Mouse (Mus musculus) Muller cell, postnatal 12 days (primary cell): ENCODE measurements around the gene Olfr1185-ps1.
"Not testable (repeated sequence)": the region's sequence is repeated elsewhere in the genome, so short reads cannot be mapped to it uniquely, and the experiment has no call there.

Source experiments
- DNase-seq: peaks from one replicate; pipeline ENCODE4 v3.0.0-alpha.2; 2015; ENCODE audit errors: inconsistent ontology term

The Olfr1185-ps1 gene

GRCm38 (mm10) chr2:88493020-88493419 lies at the start of gene Olfr1185-ps1:
Gene Olfr1185-ps1, plus strand, starts transcription at chr2:88493320.
- DNase-seq: no peak

GRCm38 (mm10) chr2:88449031-88449430 lies 44.1 kb upstream of the Olfr1185-ps1 start, which contains the start of gene Gm13757:
Gene Gm13757, minus strand, starts transcription at chr2:88449131.
- DNase-seq: no peak

- DNase-seq: not testable (repeated sequence)
Measured at GRCm38 (mm10) chr2:88454567-88454966, 38.6 kb upstream of the Olfr1185-ps1 start, which contains the start of gene Olfr1183. Gene Olfr1183, plus strand, starts transcription at chr2:88454867.

- no peak for DNase-seq
Measured at GRCm38 (mm10) chr2:88483298-88483697, 9.8 kb upstream of the Olfr1185-ps1 start, which contains the start of gene Olfr1184. Gene Olfr1184, plus strand, starts transcription at chr2:88483598.

DNA sequence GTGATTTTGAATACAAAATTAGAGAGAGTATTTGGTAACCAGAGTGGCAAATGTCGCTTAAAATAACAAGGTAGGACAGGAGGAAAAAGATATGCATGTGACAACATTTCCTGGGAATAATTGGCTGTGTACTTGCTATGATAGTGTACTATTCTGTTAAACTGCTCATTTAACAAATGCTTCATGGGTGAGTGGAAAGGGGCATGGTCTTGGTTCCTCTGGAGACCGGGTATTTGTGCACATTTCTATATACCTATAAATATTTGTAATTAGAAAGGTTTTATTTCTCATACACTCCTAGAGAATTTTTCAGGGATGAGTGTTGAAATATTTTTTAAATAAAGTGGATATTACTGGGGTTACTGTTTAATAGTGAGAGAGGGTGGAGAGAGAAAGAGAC lies 25.1 kb downstream of the Olfr1185-ps1 start, which contains the start of gene Olfr1186:
TSS of gene Olfr1186 (plus strand) at position 301 of the 400 bp plus-strand sequence.
- DNase-seq: no peak

DNA sequence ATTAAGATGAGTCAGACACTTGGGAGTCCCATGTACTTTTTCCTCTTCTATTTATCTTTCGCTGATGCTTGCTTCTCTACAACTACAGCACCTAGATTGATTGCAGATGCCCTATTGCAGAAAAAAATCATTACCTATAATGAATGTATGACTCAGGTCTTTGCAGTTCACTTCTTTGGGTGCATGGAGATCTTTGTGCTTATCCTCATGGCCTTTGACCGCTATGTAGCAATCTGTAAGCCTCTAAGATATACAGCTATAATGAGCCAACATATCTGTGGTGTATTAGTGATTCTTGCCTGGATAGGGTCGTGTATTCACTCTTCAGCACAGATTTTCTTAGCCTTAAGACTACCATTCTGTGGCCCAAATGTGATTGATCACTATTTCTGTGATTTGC lies 32.6 kb downstream of the Olfr1185-ps1 start:
- DNase-seq: no peak
